In genomic region chr4:129461183-129461960, GRCm38 (mm10) we compare ENCODE assay signal across 8 mouse cellular contexts. TPM values are rescaled to one million over a fixed set of nuclear protein-coding genes. Genes with fewer than 3 reads are reported as not detected.
DNase-seq lines count a peak whose midpoint lies in the region; ATAC-seq and TF ChIP-seq lines count a peak whose summit lies in the region.

Gene Bsdc1 (plus strand): TSS chr4:129461581.

- peak within 1 kb of the TSS; percentile 69 for H3K9ac ChIP-seq in kidney, embryonic 14.5 days (ENCODE audit: low read depth, low read length)
- peak within 1 kb of the TSS; percentile 80 for H3K9ac ChIP-seq in limb, embryonic 15.5 days

- no peaks in the 10 kb centered on the region for H3K27me3 ChIP-seq in kidney, embryonic 14.5 days (ENCODE audit: control insufficient read depth, insufficient read depth, low read length)
- H3K27me3 ChIP-seq in limb, embryonic 15.5 days = no peaks in the 10 kb centered on the region

- H3K4me1 ChIP-seq in bone marrow macrophage, adult 2 months (ENCODE audit: control insufficient read depth, insufficient read depth, low read length) = peaks cover 8% of the 10 kb centered on the region
- no peaks in the 10 kb centered on the region for H3K4me1 ChIP-seq in embryonic fibroblast, embryonic 13.5 days (ENCODE audit: control insufficient read depth, insufficient read depth, low read length)
- H3K4me1 ChIP-seq in kidney, embryonic 14.5 days (ENCODE audit: control insufficient read depth, insufficient read depth, low read length) = peaks cover 10% of the 10 kb centered on the region
- H3K4me1 ChIP-seq in limb, embryonic 15.5 days = peaks cover 14% of the 10 kb centered on the region

- peak within 1 kb of the TSS; percentile 67 for H3K4me3 ChIP-seq in bone marrow macrophage, adult 2 months (ENCODE audit: insufficient read depth, low read length)
- peak within 1 kb of the TSS; percentile 82 for H3K4me3 ChIP-seq in embryonic fibroblast, embryonic 13.5 days (ENCODE audit: insufficient read depth, low read length)
- H3K4me3 ChIP-seq in kidney, embryonic 14.5 days (ENCODE audit: low read length) = peak within 1 kb of the TSS; percentile 79
- peak within 1 kb of the TSS; percentile 94 for H3K4me3 ChIP-seq in limb, embryonic 15.5 days

- no peak for TF ChIP-seq POLR2A in bone marrow macrophage, adult 2 months (IDR thresholded peaks at IDR 0.05; ENCODE audit: borderline replicate concordance, low read depth, low read length)
- peak; percentile 92 for TF ChIP-seq POLR2A in embryonic fibroblast, embryonic 13.5 days (IDR thresholded peaks at IDR 0.05; ENCODE audit: low read depth, low read length)

- peak; percentile 100 for DNase-seq in A20 (ENCODE audit: low read depth, low spot score)
- DNase-seq in heart, adult 9 months (ENCODE audit: low spot score in 2 of 2) = peak; percentile 100
- peak; percentile 99 for DNase-seq in monocyte, adult 2 months (ENCODE audit: low read depth in 1 of 2, low spot score in 2 of 2)
- peak; percentile 100 for DNase-seq in spleen, postnatal 36 days (ENCODE audit: low spot score in 2 of 2)

- H3K4me2 ChIP-seq in kidney, embryonic 14.5 days (replicated peaks; ENCODE audit: low read depth, low read length) = peak within 1 kb of the TSS; percentile 79
- peak within 1 kb of the TSS; percentile 80 for H3K4me2 ChIP-seq in limb, embryonic 15.5 days

- WGBS in kidney, embryonic 14.5 days = under 1% methylated on average over 46 of the region's 46 CpGs
- WGBS in limb, embryonic 15.5 days = under 1% methylated on average over 45 of the region's 46 CpGs

- TF ChIP-seq CTCF in bone marrow macrophage, adult 2 months (IDR thresholded peaks at IDR 0.05; ENCODE audit: low read depth, low read length) = no peak
- TF ChIP-seq CTCF in embryonic fibroblast, embryonic 13.5 days (IDR thresholded peaks at IDR 0.05; ENCODE audit: borderline replicate concordance, insufficient read depth, low read length) = no peak

- H3K36me3 ChIP-seq in kidney, embryonic 14.5 days (ENCODE audit: control insufficient read depth, insufficient read depth, low read length) = peaks cover 19% of the 10 kb centered on the region
- peaks cover 21% of the 10 kb centered on the region for H3K36me3 ChIP-seq in limb, embryonic 15.5 days

- ATAC-seq in kidney, embryonic 14.5 days (ENCODE audit: low FRiP score, low TSS enrichment) = peak; percentile 99
- peak; percentile 97 for ATAC-seq in limb, embryonic 15.5 days (ENCODE audit: insufficient number of reproducible peaks, low FRiP score, low TSS enrichment, low read depth)

- H3K27ac ChIP-seq in bone marrow macrophage, adult 2 months (ENCODE audit: insufficient read depth, low read depth, low read length) = peak within 1 kb of the TSS; percentile 44
- peak within 1 kb of the TSS; percentile 34 for H3K27ac ChIP-seq in embryonic fibroblast, embryonic 13.5 days (ENCODE audit: insufficient read depth, low read length)
- peak within 1 kb of the TSS; percentile 75 for H3K27ac ChIP-seq in kidney, embryonic 14.5 days (ENCODE audit: low read depth, low read length)
- H3K27ac ChIP-seq in limb, embryonic 15.5 days = peak within 1 kb of the TSS; percentile 90

- no peaks in the 10 kb centered on the region for H3K9me3 ChIP-seq in kidney, embryonic 14.5 days (ENCODE audit: control insufficient read depth, low read length)
- no peaks in the 10 kb centered on the region for H3K9me3 ChIP-seq in limb, embryonic 15.5 days

RNA-seq across cellular contexts. Expression of gene Bsdc1, which starts in this region (rescaled TPM):
- 37.3 and 42.3 TPM in 2 replicates for polyA plus RNA-seq in bone marrow macrophage, adult 2 months (2012; ENCODE audit: insufficient read depth, insufficient read length, missing spikeins)
- 23.9 and 35.3 TPM in 2 replicates for polyA plus RNA-seq in embryonic fibroblast, embryonic 13.5 days (2011; ENCODE audit: insufficient read length, low read depth, missing spikeins)
- 20.5 and 23.3 TPM in 2 replicates for polyA plus RNA-seq in kidney, embryonic 14.5 days (2014; fragmentation: Nextera tagmentation; extraction: Ambion mirVana)
- 30.2 and 30.8 TPM in 2 replicates for polyA plus RNA-seq in limb, embryonic 15.5 days (2015; fragmentation: Nextera tagmentation; extraction: Ambion mirVana)

Comparison
In these comparisons a context has a peak if more than half of its experiments do, and no peak if none do; other contexts are left out.
1. Peak in every context shown above with its lines: DNase-seq, ATAC-seq, H3K4me3 ChIP-seq and H3K27ac ChIP-seq.
2. H3K27ac ChIP-seq: peak in every context shown above with its lines; median percentile 90 in limb, embryonic 15.5 days; 75 in kidney, embryonic 14.5 days; 44 in bone marrow macrophage, adult 2 months; 34 in embryonic fibroblast, embryonic 13.5 days.